Mouse (Mus musculus) brain, embryonic 14.5 days (tissue): Measurements from ENCODE around the gene Sox6.

Experiments used
- CTCF ChIP-seq: fragments of 200-500 bp; IDR thresholded peaks from 2 replicates; pipeline ENCODE4 v1.5.1; 2012; ENCODE audit warnings: inconsistent platforms, mild to moderate bottlenecking, moderate library complexity, borderline replicate concordance; ENCODE audit not compliant: insufficient read depth, insufficient read length; ENCODE audit errors: extremely low read depth
- POLR2A ChIP-seq: fragments of 200-500 bp; IDR thresholded peaks from 2 replicates; pipeline ENCODE4 v1.6.1; 2012; ENCODE audit warnings: mild to moderate bottlenecking, inconsistent platforms, borderline replicate concordance; ENCODE audit not compliant: poor library complexity, insufficient read depth, insufficient read length, severe bottlenecking; ENCODE audit errors: extremely low read depth

- no peak for TF ChIP-seq CTCF
- TF ChIP-seq POLR2A = no peak
Measured at GRCm38 (mm10) chr7:115747541-115747940, 291.1 kb downstream of the Sox6 start.
